Mouse (Mus musculus): Measurements from ENCODE around the gene Gm26992. TPM values are rescaled to one million over a fixed set of nuclear protein-coding genes. Genes with fewer than 3 reads are reported as not detected.
A peak's percentile ranks its signal among the peaks of the same experiment; 100 is the strongest.

Gene Gm26992
- not detected in 2 replicates for polyA plus RNA-seq (2015; fragmentation: Nextera tagmentation; extraction: Ambion mirVana)

- Histone ChIP-seq H3K27me3 (ENCODE audit: insufficient read depth, low read length) (no peaks in the 10 kb centered on the region), H3K27ac (ENCODE audit: low read depth) (no peak within 1 kb of the TSS), H3K9me3 (ENCODE audit: low read length) (no peaks in the 10 kb centered on the region), H3K4me2 (ENCODE audit: low read depth, low read length) (no peak within 1 kb of the TSS), H3K9ac (replicated peaks) (no peak within 1 kb of the TSS), H3K36me3 (replicated peaks; ENCODE audit: insufficient read depth, low read length) (no peaks in the 10 kb centered on the region), H3K4me3 (ENCODE audit: low read depth, low read length) (no peak within 1 kb of the TSS), H3K4me1 (ENCODE audit: insufficient read depth) (no peaks in the 10 kb centered on the region)
- TF ChIP-seq CTCF (IDR thresholded peaks at IDR 0.05; ENCODE audit: low read depth) (no peak), EP300 (IDR thresholded peaks at IDR 0.05; ENCODE audit: low read depth) (no peak)
- ATAC-seq: no peak
- no peak for DNase-seq
- WGBS (ENCODE audit: insufficient replicate concordance): 81% methylated on average over 2 of the region's 2 CpGs
Observed at GRCm38 (mm10) chrX:103421710-103422109, at the start of gene Gm26992. Gene Gm26992, plus strand, starts transcription at chrX:103422010.

GRCm38 (mm10) chrX:103374250-103374649, 47.6 kb upstream of the Gm26992 start:
- no peak for ATAC-seq
- no peaks in the 10 kb centered on the region for H3K4me1 ChIP-seq (ENCODE audit: insufficient read depth)
- TF ChIP-seq EP300 (IDR thresholded peaks at IDR 0.05; ENCODE audit: low read depth) (no peak), CTCF (IDR thresholded peaks at IDR 0.05; ENCODE audit: low read depth) (peak; percentile 39; the same call in 1 of the 2 replicates)
- H3K27ac ChIP-seq (ENCODE audit: low read depth): no peak overlapping the region
- no peak for DNase-seq
- no peaks in the 10 kb centered on the region for H3K36me3 ChIP-seq (replicated peaks; ENCODE audit: insufficient read depth, low read length)
- H3K27me3 ChIP-seq (ENCODE audit: insufficient read depth, low read length): 0 out of 2 replicates have a peak, but pooled peaks cover 2% of the 10 kb centered on the region
- WGBS (ENCODE audit: insufficient replicate concordance): 73% methylated on average over 5 of the region's 5 CpGs
- no peaks in the 10 kb centered on the region for H3K9me3 ChIP-seq (ENCODE audit: low read length)
- no peak overlapping the region for H3K4me3 ChIP-seq (ENCODE audit: low read depth, low read length)
- no peak overlapping the region for H3K4me2 ChIP-seq (ENCODE audit: low read depth, low read length)
- no peak overlapping the region for H3K9ac ChIP-seq (replicated peaks)

DNA sequence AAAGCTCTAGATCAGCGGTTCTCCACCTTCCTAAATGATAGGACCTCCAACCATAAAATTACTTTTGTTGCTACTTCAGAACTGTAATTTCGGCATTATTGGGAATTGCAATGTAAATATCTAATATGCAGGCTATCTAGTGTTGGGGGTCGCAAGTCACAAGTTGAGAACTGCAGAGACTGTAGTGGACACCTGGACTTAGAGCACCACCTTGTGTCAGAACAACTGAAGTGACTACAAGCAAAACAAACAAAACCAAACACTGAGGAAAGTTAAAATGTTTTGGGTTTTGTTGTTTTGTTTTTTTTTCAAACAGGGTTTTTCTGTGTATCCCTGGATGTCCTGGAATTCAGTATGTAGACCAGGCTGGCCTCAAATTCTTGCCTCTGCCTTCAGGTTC, 37.3 kb upstream of the Gm26992 start:
- DNase-seq (no peak), ATAC-seq (no peak)
- no peaks in the 10 kb centered on the region for H3K36me3 ChIP-seq (replicated peaks; ENCODE audit: insufficient read depth, low read length)
- H3K27ac ChIP-seq (ENCODE audit: low read depth): no peak overlapping the region
- TF ChIP-seq EP300 (IDR thresholded peaks at IDR 0.05; ENCODE audit: low read depth): no peak
- TF ChIP-seq CTCF (IDR thresholded peaks at IDR 0.05; ENCODE audit: low read depth): peak; percentile 42
- no peak overlapping the region for H3K9ac ChIP-seq (replicated peaks)
- no peaks in the 10 kb centered on the region; the same call in 1 of the 2 replicates for H3K27me3 ChIP-seq (ENCODE audit: insufficient read depth, low read length)
- 64% methylated on average over 3 of the region's 3 CpGs for WGBS (ENCODE audit: insufficient replicate concordance)
- H3K9me3 ChIP-seq (ENCODE audit: low read length): no peaks in the 10 kb centered on the region
- H3K4me3 ChIP-seq (ENCODE audit: low read depth, low read length): no peak overlapping the region
- H3K4me2 ChIP-seq (ENCODE audit: low read depth, low read length): no peak overlapping the region
- no peaks in the 10 kb centered on the region for H3K4me1 ChIP-seq (ENCODE audit: insufficient read depth)

DNA sequence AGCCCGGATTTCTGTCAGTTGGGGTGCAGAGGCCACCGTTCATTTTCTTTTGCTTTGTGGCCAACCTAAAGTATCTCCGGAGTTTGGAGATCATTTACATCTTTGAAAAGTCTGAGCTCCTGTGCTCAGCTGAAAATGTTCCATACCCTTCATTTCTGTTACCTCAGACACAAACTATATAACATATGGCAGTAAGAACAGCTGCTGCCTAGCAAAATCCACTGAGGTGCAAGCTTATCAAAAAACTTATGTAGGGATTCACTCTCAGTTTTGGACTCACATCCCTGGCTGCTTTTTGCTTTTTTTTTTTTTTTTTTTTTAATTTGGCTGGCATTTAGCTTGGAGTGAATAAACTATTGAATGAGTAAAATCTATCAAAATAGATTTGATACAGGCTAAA, 33.7 kb upstream of the Gm26992 start:
- Histone ChIP-seq H3K27ac (ENCODE audit: low read depth) (no peak overlapping the region), H3K4me2 (ENCODE audit: low read depth, low read length) (no peak overlapping the region), H3K27me3 (ENCODE audit: insufficient read depth, low read length) (no peaks in the 10 kb centered on the region; the same call in 1 of the 2 replicates), H3K9ac (replicated peaks) (no peak overlapping the region), H3K9me3 (ENCODE audit: low read length) (no peaks in the 10 kb centered on the region), H3K36me3 (replicated peaks; ENCODE audit: insufficient read depth, low read length) (no peaks in the 10 kb centered on the region), H3K4me3 (ENCODE audit: low read depth, low read length) (no peak overlapping the region), H3K4me1 (ENCODE audit: insufficient read depth) (no peaks in the 10 kb centered on the region)
- DNase-seq (no peak), ATAC-seq (no peak)
- WGBS (ENCODE audit: insufficient replicate concordance): 78% methylated on average over 3 of the region's 3 CpGs
- TF ChIP-seq CTCF (IDR thresholded peaks at IDR 0.05; ENCODE audit: low read depth): no peak
- TF ChIP-seq EP300 (IDR thresholded peaks at IDR 0.05; ENCODE audit: low read depth): no peak

- Histone ChIP-seq H3K9ac (replicated peaks) (no peak overlapping the region), H3K27ac (ENCODE audit: low read depth) (no peak overlapping the region), H3K4me1 (ENCODE audit: insufficient read depth) (no peaks in the 10 kb centered on the region), H3K9me3 (ENCODE audit: low read length) (no peaks in the 10 kb centered on the region), H3K27me3 (ENCODE audit: insufficient read depth, low read length) (peaks cover 4% of the 10 kb centered on the region; the same call in 1 of the 2 replicates), H3K4me3 (ENCODE audit: low read depth, low read length) (no peak overlapping the region), H3K36me3 (replicated peaks; ENCODE audit: insufficient read depth, low read length) (no peaks in the 10 kb centered on the region), H3K4me2 (ENCODE audit: low read depth, low read length) (no peak overlapping the region)
- DNase-seq (no peak), ATAC-seq (no peak)
- TF ChIP-seq EP300 (IDR thresholded peaks at IDR 0.05; ENCODE audit: low read depth): no peak
- TF ChIP-seq CTCF (IDR thresholded peaks at IDR 0.05; ENCODE audit: low read depth): no peak
- WGBS (ENCODE audit: insufficient replicate concordance): 27% methylated on average over 1 of the region's 1 CpGs
Observed at GRCm38 (mm10) chrX:103393841-103394240, 28.0 kb upstream of the Gm26992 start.

DNA sequence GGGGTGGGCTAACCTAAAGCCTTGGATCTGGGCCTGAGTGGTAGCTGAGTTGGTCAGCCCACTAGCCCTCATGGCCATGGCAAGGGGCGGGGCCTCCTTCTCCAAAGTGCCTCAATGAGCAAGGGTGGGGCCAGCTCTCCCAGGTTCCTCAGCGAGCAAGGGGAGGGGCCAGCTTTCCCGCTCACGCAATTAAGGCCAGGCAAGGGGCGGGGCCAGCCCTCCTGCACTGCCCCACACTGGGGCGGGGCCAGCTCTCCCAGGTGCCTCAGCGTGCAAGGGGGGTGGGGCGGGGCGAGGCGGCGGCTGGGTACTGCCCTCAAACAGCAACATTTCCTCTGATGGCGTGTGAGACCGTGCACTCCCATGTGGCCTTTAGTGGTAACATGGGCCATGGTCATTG, 16.8 kb upstream of the Gm26992 start:
- Histone ChIP-seq H3K9ac (replicated peaks) (no peak overlapping the region), H3K4me1 (ENCODE audit: insufficient read depth) (no peaks in the 10 kb centered on the region), H3K27me3 (ENCODE audit: insufficient read depth, low read length) (0 out of 2 replicates have a peak, but pooled peaks cover 3% of the 10 kb centered on the region), H3K9me3 (ENCODE audit: low read length) (no peaks in the 10 kb centered on the region), H3K4me3 (ENCODE audit: low read depth, low read length) (no peak overlapping the region), H3K27ac (ENCODE audit: low read depth) (no peak overlapping the region), H3K4me2 (ENCODE audit: low read depth, low read length) (no peak overlapping the region), H3K36me3 (replicated peaks; ENCODE audit: insufficient read depth, low read length) (no peaks in the 10 kb centered on the region)
- WGBS (ENCODE audit: insufficient replicate concordance): 64% methylated on average over 11 of the region's 13 CpGs
- no peak for ATAC-seq
- no peak for TF ChIP-seq EP300 (IDR thresholded peaks at IDR 0.05; ENCODE audit: low read depth)
- no peak for TF ChIP-seq CTCF (IDR thresholded peaks at IDR 0.05; ENCODE audit: low read depth)
- DNase-seq: peak; percentile 13

GRCm38 (mm10) chrX:103414167-103414566, 7.6 kb upstream of the Gm26992 start, which contains the start of gene Tsx:
Gene Tsx, plus strand, starts transcription at chrX:103414467.
- no peaks in the 10 kb centered on the region for H3K9me3 ChIP-seq (ENCODE audit: low read length)
- ATAC-seq: no peak
- H3K9ac ChIP-seq (replicated peaks): no peak within 1 kb of the TSS
- DNase-seq: no peak
- H3K27me3 ChIP-seq (ENCODE audit: insufficient read depth, low read length): peaks cover 2% of the 10 kb centered on the region; the same call in 1 of the 2 replicates
- no peaks in the 10 kb centered on the region for H3K36me3 ChIP-seq (replicated peaks; ENCODE audit: insufficient read depth, low read length)
- TF ChIP-seq CTCF (IDR thresholded peaks at IDR 0.05; ENCODE audit: low read depth) (no peak), EP300 (IDR thresholded peaks at IDR 0.05; ENCODE audit: low read depth) (no peak)
- no peak within 1 kb of the TSS for H3K4me3 ChIP-seq (ENCODE audit: low read depth, low read length)
- H3K27ac ChIP-seq (ENCODE audit: low read depth): no peak within 1 kb of the TSS
- 75% methylated on average over 5 of the region's 5 CpGs for WGBS (ENCODE audit: insufficient replicate concordance)
- no peaks in the 10 kb centered on the region for H3K4me1 ChIP-seq (ENCODE audit: insufficient read depth)
- H3K4me2 ChIP-seq (ENCODE audit: low read depth, low read length): no peak within 1 kb of the TSS
